In the genomic region with DNA sequence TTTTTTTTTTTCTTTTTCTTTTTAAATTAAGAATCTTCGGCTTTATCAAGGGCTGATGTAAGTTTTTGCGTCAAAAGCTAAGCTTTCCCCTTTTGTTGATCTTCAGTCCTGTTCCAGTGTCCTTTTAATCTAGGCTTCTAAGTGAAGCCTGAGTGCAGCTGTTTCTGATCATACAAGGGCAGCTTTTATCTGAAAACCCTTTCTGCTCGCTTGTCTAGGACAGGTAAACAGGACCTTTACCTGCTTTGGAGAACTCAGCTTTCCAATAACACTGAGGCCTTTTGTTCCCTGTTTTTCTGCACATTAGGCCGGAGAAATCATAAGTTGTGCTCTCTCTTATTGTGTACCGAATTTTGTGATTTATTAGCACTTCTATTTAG, we compare ENCODE assay signal across 9 mouse cellular contexts. TPM values are rescaled to one million over a fixed set of nuclear protein-coding genes. Genes with fewer than 3 reads are reported as not detected.
DNase-seq lines count a peak whose midpoint lies in the region; ATAC-seq and TF ChIP-seq lines count a peak whose summit lies in the region.
"Had no signal": no experiment of that assay in that cellular context is flagged by ENCODE, and none has a peak within 500 bp of the region (broad histone marks: within the 10 kb centered on the region; RNA-seq: fewer than 3 reads in every experiment).

No protein-coding gene starts in this region.

- ATAC-seq in embryonic facial prominence, embryonic 13.5 days (ENCODE audit: insufficient number of reproducible peaks, insufficient read depth, low FRiP score, low TSS enrichment, low read depth) = no peak
- ATAC-seq in neural tube, embryonic 14.5 days (ENCODE audit: low read depth) = no peak

- WGBS in embryonic facial prominence, embryonic 13.5 days = 31% methylated on average over 5 of the region's 5 CpGs
- WGBS in limb, embryonic 10.5 days = 43% methylated on average over 5 of the region's 5 CpGs
- WGBS in neural tube, embryonic 14.5 days = 43% methylated on average over 5 of the region's 5 CpGs

- H3K9me3 ChIP-seq in embryonic facial prominence, embryonic 13.5 days = no peaks in the 10 kb centered on the region
- H3K9me3 ChIP-seq in limb, embryonic 10.5 days (replicated peaks) = no peaks in the 10 kb centered on the region
- H3K9me3 ChIP-seq in neural tube, embryonic 14.5 days (ENCODE audit: control insufficient read depth, low read length) = no peaks in the 10 kb centered on the region

- no peaks in the 10 kb centered on the region for H3K36me3 ChIP-seq in embryonic facial prominence, embryonic 13.5 days
- peaks cover 4% of the 10 kb centered on the region for H3K36me3 ChIP-seq in limb, embryonic 10.5 days
- H3K36me3 ChIP-seq in neural tube, embryonic 14.5 days (ENCODE audit: control insufficient read depth, insufficient read depth, low read length) = no peaks in the 10 kb centered on the region

- H3K4me1 ChIP-seq in embryonic facial prominence, embryonic 13.5 days = peaks cover 10% of the 10 kb centered on the region; the same call in 1 of the 2 replicates
- H3K4me1 ChIP-seq in limb, embryonic 10.5 days = peaks cover 20% of the 10 kb centered on the region
- peaks cover 17% of the 10 kb centered on the region for H3K4me1 ChIP-seq in neural tube, embryonic 14.5 days (ENCODE audit: control insufficient read depth, insufficient read depth, low read length)

- peak overlapping the region; percentile 98 for H3K9ac ChIP-seq in embryonic facial prominence, embryonic 13.5 days
- peak overlapping the region; percentile 61 for H3K9ac ChIP-seq in neural tube, embryonic 14.5 days (replicated peaks; ENCODE audit: low read depth, low read length)

- no peaks in the 10 kb centered on the region for H3K27me3 ChIP-seq in embryonic facial prominence, embryonic 13.5 days
- no peaks in the 10 kb centered on the region for H3K27me3 ChIP-seq in limb, embryonic 10.5 days (ENCODE audit: low read depth, poor library complexity, severe bottlenecking)
- H3K27me3 ChIP-seq in neural tube, embryonic 14.5 days (ENCODE audit: control insufficient read depth, insufficient read depth, low read length) = no peaks in the 10 kb centered on the region

- intact Hi-C loops in left cerebral cortex, postnatal 14 days (cut with DNase I) = loop anchor here (5.0 kb wide), 1 partner anchor 202 kb away; no protein-coding TSS in a partner anchor

- peak overlapping the region; percentile 58 for H3K4me2 ChIP-seq in embryonic facial prominence, embryonic 13.5 days
- H3K4me2 ChIP-seq in neural tube, embryonic 14.5 days (ENCODE audit: low read depth, low read length) = peak overlapping the region; percentile 56

- peak overlapping the region; percentile 99 for H3K27ac ChIP-seq in layer of hippocampus, adult 2 months
- H3K27ac ChIP-seq in embryonic facial prominence, embryonic 13.5 days = peak overlapping the region; percentile 99
- peak overlapping the region; percentile 99 for H3K27ac ChIP-seq in limb, embryonic 10.5 days
- peak overlapping the region; percentile 99 for H3K27ac ChIP-seq in neural tube, embryonic 14.5 days (ENCODE audit: low read depth, low read length)

- no peak for DNase-seq in layer of hippocampus, adult 2 months (ENCODE audit: low spot score in 2 of 2)
- DNase-seq in layer of hippocampus, adult 9-10 months (ENCODE audit: low spot score) = no peak
- DNase-seq in limb, embryonic 10.5 days (ENCODE audit: low spot score) = no peak
- DNase-seq in left cerebral cortex, postnatal 14 days (ENCODE audit: low spot score in 2 of 2) = no peak
- DNase-seq in gastrocnemius, postnatal 25 days = no peak
- no peak for DNase-seq in layer of hippocampus, postnatal 36 days

- TF ChIP-seq CTCF in layer of hippocampus, adult 2 months (conservative IDR thresholded peaks at IDR 0.05) = no peak

- peak overlapping the region; percentile 67 for H3K4me3 ChIP-seq in layer of hippocampus, adult 2 months
- H3K4me3 ChIP-seq in embryonic facial prominence, embryonic 13.5 days = peak overlapping the region; percentile 84
- H3K4me3 ChIP-seq in limb, embryonic 10.5 days = peak overlapping the region; percentile 94
- peak overlapping the region; percentile 88 for H3K4me3 ChIP-seq in neural tube, embryonic 14.5 days (ENCODE audit: low read depth, low read length)

RNA-seq across cellular contexts. Expression of a gene that starts 27.3 kb away (rescaled TPM):
- not detected for total RNA-seq in layer of hippocampus, adult 2 months (2021)
- not detected in 2 replicates for polyA plus RNA-seq in embryonic facial prominence, embryonic 13.5 days (2015; fragmentation: Nextera tagmentation; extraction: Ambion mirVana)
- polyA plus RNA-seq in limb, embryonic 10.5 days (2016; fragmentation: Nextera tagmentation; extraction: Ambion mirVana) = not detected in 2 replicates
- polyA plus RNA-seq in neural tube, embryonic 14.5 days (2014; fragmentation: Nextera tagmentation; extraction: Ambion mirVana) = not detected in 2 replicates
- not detected for total RNA-seq in left cerebral cortex, postnatal 14 days (2021)
- not detected for total RNA-seq in gastrocnemius, postnatal 25 days (2021)
- total RNA-seq in layer of hippocampus, postnatal 36 days (2021) = not detected
- total RNA-seq: layer of hippocampus, postnatal 10 days had no signal
